Mouse (Mus musculus): ENCODE results near the gene Extl2.

Extl2 gene

GRCm38 (mm10) chr3:116007941-116008440 is 729 bp downstream of the Extl2 start:
- DNase-seq (ENCODE audit: low spot score in 2 of 2) = peak; percentile 78 to 80

- no peak for DNase-seq (ENCODE audit: low spot score in 2 of 2)
Measured at GRCm38 (mm10) chr3:116009622-116010344, 2.5 kb downstream of the Extl2 start.

GRCm38 (mm10) chr3:116014901-116015300 is 7.6 kb downstream of the Extl2 start:
- DNase-seq (ENCODE audit: low spot score in 2 of 2) = no peak

GRCm38 (mm10) chr3:116016116-116016515 is 8.9 kb downstream of the Extl2 start:
- DNase-seq (ENCODE audit: low spot score in 2 of 2) = no peak

- no peak for DNase-seq (ENCODE audit: low spot score in 2 of 2)
Measured at GRCm38 (mm10) chr3:116018606-116019005, 11.3 kb downstream of the Extl2 start.

GRCm38 (mm10) chr3:116019136-116019535 is 11.9 kb downstream of the Extl2 start:
- no peak for DNase-seq (ENCODE audit: low spot score in 2 of 2)

- no peak for DNase-seq (ENCODE audit: low spot score in 2 of 2)
Measured at GRCm38 (mm10) chr3:116024236-116024635, 17.0 kb downstream of the Extl2 start.

- DNase-seq (ENCODE audit: low spot score in 2 of 2) = no peak
Measured at GRCm38 (mm10) chr3:116024669-116025068, 17.4 kb downstream of the Extl2 start.

- no peak for DNase-seq (ENCODE audit: low spot score in 2 of 2)
Measured at GRCm38 (mm10) chr3:116025701-116026100, 18.4 kb downstream of the Extl2 start.

GRCm38 (mm10) chr3:116026996-116027395 is 19.7 kb downstream of the Extl2 start:
- DNase-seq (ENCODE audit: low spot score in 2 of 2) = no peak

GRCm38 (mm10) chr3:116030152-116030788 is 23.0 kb downstream of the Extl2 start:
- DNase-seq (ENCODE audit: low spot score in 2 of 2) = no peak

- DNase-seq (ENCODE audit: low spot score in 2 of 2) = no peak
Measured at GRCm38 (mm10) chr3:116033218-116033870, 26.1 kb downstream of the Extl2 start.

- no peak for DNase-seq (ENCODE audit: low spot score in 2 of 2)
Measured at GRCm38 (mm10) chr3:116033871-116034222, 26.6 kb downstream of the Extl2 start.

GRCm38 (mm10) chr3:116040776-116041175 is 33.5 kb downstream of the Extl2 start:
- DNase-seq (ENCODE audit: low spot score in 2 of 2) = no peak

GRCm38 (mm10) chr3:116046000-116046399 is 38.7 kb downstream of the Extl2 start:
- DNase-seq (ENCODE audit: low spot score in 2 of 2) = no peak

GRCm38 (mm10) chr3:116047034-116047433 is 39.8 kb downstream of the Extl2 start:
- no peak for DNase-seq (ENCODE audit: low spot score in 2 of 2)

GRCm38 (mm10) chr3:116057078-116057477 is 49.8 kb downstream of the Extl2 start:
- DNase-seq (ENCODE audit: low spot score in 2 of 2) = no peak

GRCm38 (mm10) chr3:116060320-116060719 is 53.1 kb downstream of the Extl2 start:
- no peak for DNase-seq (ENCODE audit: low spot score in 2 of 2)

GRCm38 (mm10) chr3:116062141-116062540 is 54.9 kb downstream of the Extl2 start:
- DNase-seq (ENCODE audit: low spot score in 2 of 2) = no peak

- no peak for DNase-seq (ENCODE audit: low spot score in 2 of 2)
Measured at GRCm38 (mm10) chr3:116072584-116072983, 65.3 kb downstream of the Extl2 start.

- DNase-seq (ENCODE audit: low spot score in 2 of 2) = no peak
Measured at GRCm38 (mm10) chr3:116076739-116077138, 69.5 kb downstream of the Extl2 start.

- no peak for DNase-seq (ENCODE audit: low spot score in 2 of 2)
Measured at GRCm38 (mm10) chr3:116078490-116078889, 71.2 kb downstream of the Extl2 start.
